Mouse (Mus musculus): Measurements from ENCODE around the gene Gpc2. TPM values are rescaled to one million over a fixed set of nuclear protein-coding genes. Genes with fewer than 3 reads are reported as not detected.

Gene Gpc2
- total and polyA plus RNA-seq, 3 experiments, result 0.04 TPM; not detected in 2

DNA sequence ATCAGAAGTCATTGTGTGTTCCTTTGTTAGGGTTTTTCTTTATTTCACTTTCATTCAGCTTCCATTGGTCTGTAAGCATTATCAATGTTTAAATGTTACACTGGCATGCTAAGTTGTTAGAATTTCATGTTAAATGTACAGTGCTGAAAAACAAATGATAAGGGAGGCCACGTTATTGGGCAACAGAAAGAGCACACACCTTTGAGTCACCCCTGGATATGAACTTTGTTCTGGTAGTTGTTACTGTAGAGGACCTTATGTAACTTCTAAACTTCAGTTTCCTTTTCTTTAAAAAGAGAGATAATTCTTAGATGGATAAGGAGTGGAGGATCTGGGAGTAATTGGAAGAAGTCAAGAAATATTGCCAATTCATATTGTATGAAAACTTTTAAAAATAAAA is 11.8 kb upstream of the Gpc2 start:
- no peaks in the 10 kb centered on the region for H3K4me1 ChIP-seq (ENCODE audit: control insufficient read depth in 1 of 2, insufficient read depth in 2 of 2, low read length in 2 of 2)
- H3K36me3 ChIP-seq (ENCODE audit: control insufficient read depth in 1 of 2, insufficient read depth in 2 of 2, low read length in 2 of 2), result no peaks in the 10 kb centered on the region
- H3K27ac ChIP-seq (ENCODE audit: control insufficient read depth, low read depth, low read length), result no peak overlapping the region
- no peak overlapping the region for H3K4me3 ChIP-seq (ENCODE audit: control insufficient read depth in 1 of 2, insufficient read depth in 1 of 2, low read depth in 2 of 2, low read length in 2 of 2)
- no peak for DNase-seq (ENCODE audit: low read depth, low spot score)
- H3K9me3 ChIP-seq (replicated peaks; ENCODE audit: insufficient read depth, low read length), result no peaks in the 10 kb centered on the region
- H3K79me2 ChIP-seq (ENCODE audit: control insufficient read depth, insufficient read depth, low read length, poor library complexity), result no peaks in the 10 kb centered on the region
- H3K27me3 ChIP-seq (ENCODE audit: control insufficient read depth in 1 of 2, insufficient read depth in 2 of 2, low read length in 2 of 2), result no peaks in the 10 kb centered on the region; a peak in 1 of 4 replicates
- TF ChIP-seq POLR2A (IDR thresholded peaks at IDR 0.05; ENCODE audit: control insufficient read depth in 1 of 2, insufficient read depth in 1 of 2, low read depth in 1 of 2, low read length in 2 of 2, poor library complexity in 1 of 2), result no peak
- TF ChIP-seq EP300 (IDR thresholded peaks at IDR 0.05; ENCODE audit: low read depth in 1 of 2, low read length in 2 of 2), result no peak
- TF ChIP-seq HCFC1 (IDR thresholded peaks at IDR 0.05; ENCODE audit: low read depth, low read length), result no peak
- no peak for TF ChIP-seq TAL1 (IDR thresholded peaks at IDR 0.05; ENCODE audit: low read length)
- no peak for TF ChIP-seq ETS1 (IDR thresholded peaks at IDR 0.05; ENCODE audit: low read depth, low read length)
- no peak for TF ChIP-seq ZNF384 (IDR thresholded peaks at IDR 0.05; ENCODE audit: low read depth, low read length)
- no peak for TF ChIP-seq POLR2AphosphoS5 (IDR thresholded peaks at IDR 0.05; ENCODE audit: borderline replicate concordance, low read depth, low read length)
- TF ChIP-seq JUND (IDR thresholded peaks at IDR 0.05; ENCODE audit: low read depth, low read length), result no peak
- no peak for TF ChIP-seq MAX (IDR thresholded peaks at IDR 0.05; ENCODE audit: low read length)
- TF ChIP-seq KAT2A (conservative IDR thresholded peaks at IDR 0.05; ENCODE audit: low read depth, low read length), result no peak
- no peak overlapping the region for H3K9ac ChIP-seq (ENCODE audit: control insufficient read depth, low read depth, low read length, poor library complexity, severe bottlenecking)

DNA sequence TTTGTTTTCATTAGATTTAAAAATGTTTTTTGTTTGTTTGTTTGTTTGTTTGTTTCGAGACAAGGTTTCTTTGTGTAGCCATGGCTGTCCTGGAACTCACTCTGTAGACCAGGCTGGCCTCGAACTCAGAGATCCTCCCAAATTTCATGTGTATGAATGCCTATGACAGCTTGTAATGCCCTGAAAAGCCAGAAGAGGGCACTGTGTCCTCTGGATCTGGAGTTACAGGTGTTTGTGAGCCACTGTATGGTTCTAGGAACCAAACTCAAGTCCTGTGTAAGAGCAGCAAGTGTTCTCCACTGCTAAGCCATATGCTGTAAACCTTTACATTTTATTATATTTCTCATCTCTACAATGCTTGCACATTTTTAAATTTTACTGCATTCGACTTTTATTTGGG is 8.1 kb upstream of the Gpc2 start:
- no peaks in the 10 kb centered on the region for H3K4me1 ChIP-seq (ENCODE audit: control insufficient read depth in 1 of 2, insufficient read depth in 2 of 2, low read length in 2 of 2)

DNA sequence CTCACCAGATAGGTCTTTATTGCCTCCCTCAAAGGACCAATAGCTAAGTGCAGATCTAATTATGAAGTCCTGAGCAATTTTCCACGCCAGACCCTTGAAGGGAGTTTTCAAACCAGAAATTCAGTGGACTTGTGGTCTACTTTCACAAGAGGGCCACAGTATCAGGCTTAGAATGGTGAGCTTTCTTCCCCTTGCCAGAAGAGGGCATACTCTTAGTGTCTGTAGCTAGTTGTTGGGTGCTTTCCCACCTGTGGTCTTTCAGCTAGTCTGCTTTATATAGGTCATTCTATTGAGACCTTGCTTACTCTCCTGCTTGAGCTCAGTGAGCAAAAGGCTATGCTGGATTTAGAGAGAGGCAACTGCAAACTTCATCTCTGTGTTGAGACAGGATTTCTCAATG is 3.7 kb upstream of the Gpc2 start:
- DNase-seq (ENCODE audit: low read depth, low spot score), result peak; percentile 31
- H3K9ac ChIP-seq (ENCODE audit: control insufficient read depth, low read depth, low read length, poor library complexity, severe bottlenecking), result no peak overlapping the region

More for the DNA sequence above, 8.1 kb upstream of the Gpc2 start:
- DNase-seq (ENCODE audit: low read depth, low spot score), result peak; percentile 45
- Histone ChIP-seq H3K36me3 (ENCODE audit: control insufficient read depth in 1 of 2, insufficient read depth in 2 of 2, low read length in 2 of 2) (no peaks in the 10 kb centered on the region), H3K9me3 (replicated peaks; ENCODE audit: insufficient read depth, low read length) (no peaks in the 10 kb centered on the region), H3K27ac (ENCODE audit: control insufficient read depth, low read depth, low read length) (no peak overlapping the region), H3K4me3 (ENCODE audit: control insufficient read depth in 1 of 2, insufficient read depth in 1 of 2, low read depth in 2 of 2, low read length in 2 of 2) (no peak overlapping the region), H3K27me3 (ENCODE audit: control insufficient read depth in 1 of 2, insufficient read depth in 2 of 2, low read length in 2 of 2) (no peaks in the 10 kb centered on the region), H3K79me2 (ENCODE audit: control insufficient read depth, insufficient read depth, low read length, poor library complexity) (no peaks in the 10 kb centered on the region), H3K9ac (ENCODE audit: control insufficient read depth, low read depth, low read length, poor library complexity, severe bottlenecking) (no peak overlapping the region)
- TF ChIP-seq MYC (IDR thresholded peaks at IDR 0.05; ENCODE audit: low read depth, low read length) (no peak), CTCF (IDR thresholded peaks at IDR 0.05 in 2 of 3, conservative IDR thresholded peaks at IDR 0.05 in 1 of 3; ENCODE audit: control insufficient read depth in 1 of 3, insufficient read depth in 1 of 3, low read depth in 2 of 3, low read length in 3 of 3, poor library complexity in 1 of 3, severe bottlenecking in 1 of 3) (peak; percentile 37 to 55 (median 52)), UBTF (IDR thresholded peaks at IDR 0.05; ENCODE audit: borderline replicate concordance, insufficient read depth, low read depth, low read length) (no peak), POLR2AphosphoS2 (IDR thresholded peaks at IDR 0.05; ENCODE audit: low read length) (no peak), TAL1 (IDR thresholded peaks at IDR 0.05; ENCODE audit: low read length) (no peak), SMC3 (IDR thresholded peaks at IDR 0.05; ENCODE audit: low read depth, low read length) (peak; percentile 39), GABPA (IDR thresholded peaks at IDR 0.05; ENCODE audit: low read depth, low read length) (no peak), EP300 (IDR thresholded peaks at IDR 0.05; ENCODE audit: low read depth in 1 of 2, low read length in 2 of 2) (no peak), SIN3A (IDR thresholded peaks at IDR 0.05; ENCODE audit: low read length) (no peak), RAD21 (IDR thresholded peaks at IDR 0.05; ENCODE audit: low read depth, low read length) (peak; percentile 36), E2F4 (IDR thresholded peaks at IDR 0.05; ENCODE audit: borderline replicate concordance, low read depth, low read length) (no peak)

More for the DNA sequence above, 3.7 kb upstream of the Gpc2 start:
- Histone ChIP-seq H3K27ac (ENCODE audit: control insufficient read depth, low read depth, low read length) (no peak overlapping the region), H3K9me3 (replicated peaks; ENCODE audit: insufficient read depth, low read length) (no peaks in the 10 kb centered on the region), H3K4me1 (ENCODE audit: control insufficient read depth in 1 of 2, insufficient read depth in 2 of 2, low read length in 2 of 2) (no peaks in the 10 kb centered on the region), H3K4me3 (ENCODE audit: control insufficient read depth in 1 of 2, insufficient read depth in 1 of 2, low read depth in 2 of 2, low read length in 2 of 2) (no peak overlapping the region), H3K27me3 (ENCODE audit: control insufficient read depth in 1 of 2, insufficient read depth in 2 of 2, low read length in 2 of 2) (no peaks in the 10 kb centered on the region), H3K79me2 (ENCODE audit: control insufficient read depth, insufficient read depth, low read length, poor library complexity) (no peaks in the 10 kb centered on the region), H3K36me3 (ENCODE audit: control insufficient read depth in 1 of 2, insufficient read depth in 2 of 2, low read length in 2 of 2) (no peaks in the 10 kb centered on the region)
- TF ChIP-seq ZMIZ1 (IDR thresholded peaks at IDR 0.05; ENCODE audit: low read depth, low read length), result no peak
- no peak for TF ChIP-seq NELFE (IDR thresholded peaks at IDR 0.05; ENCODE audit: low read depth, low read length)
- peak in 2 of 3 experiments; percentile 11 to 41; a peak in 2 of 6 replicates for TF ChIP-seq CTCF (IDR thresholded peaks at IDR 0.05 in 2 of 3, conservative IDR thresholded peaks at IDR 0.05 in 1 of 3; ENCODE audit: control insufficient read depth in 1 of 3, insufficient read depth in 1 of 3, low read depth in 2 of 3, low read length in 3 of 3, poor library complexity in 1 of 3, severe bottlenecking in 1 of 3)
- no peak for TF ChIP-seq GATA1 (IDR thresholded peaks at IDR 0.05; ENCODE audit: low read depth, low read length)
- peak; percentile 43 for TF ChIP-seq SMC3 (IDR thresholded peaks at IDR 0.05; ENCODE audit: low read depth, low read length)
- no peak for TF ChIP-seq ZNF384 (IDR thresholded peaks at IDR 0.05; ENCODE audit: low read depth, low read length)
- no peak for TF ChIP-seq MEF2A (IDR thresholded peaks at IDR 0.05; ENCODE audit: extremely low read depth, insufficient replicate concordance, low read depth, low read length, poor library complexity, severe bottlenecking)
